ENCODE assay signal across 9 mouse cellular contexts in genomic region chr1:72583906-72584305, GRCm38 (mm10). TPM values are rescaled to one million over a fixed set of nuclear protein-coding genes. Genes with fewer than 3 reads are reported as not detected.
DNase-seq lines count a peak whose midpoint lies in the region; ATAC-seq lines count a peak whose summit lies in the region.
"Had no signal": no experiment of that assay in that cellular context is flagged by ENCODE, and none has a peak within 500 bp of the region (broad histone marks: within the 10 kb centered on the region; RNA-seq: fewer than 3 reads in every experiment).

No protein-coding gene starts in this region.

- no peaks in the 10 kb centered on the region for H3K9me3 ChIP-seq in heart, embryonic 14.5 days (ENCODE audit: control insufficient read depth, low read length)
- no peaks in the 10 kb centered on the region for H3K9me3 ChIP-seq in hindbrain, embryonic 11.5 days (ENCODE audit: control insufficient read depth, low read length)
- no peaks in the 10 kb centered on the region for H3K9me3 ChIP-seq in midbrain, embryonic 11.5 days (ENCODE audit: control insufficient read depth, low read length)

- WGBS in heart, embryonic 14.5 days: 77% methylated on average over 4 of the region's 4 CpGs
- 75% methylated on average over 4 of the region's 4 CpGs for WGBS in hindbrain, embryonic 11.5 days
- 86% methylated on average over 4 of the region's 4 CpGs for WGBS in midbrain, embryonic 11.5 days

- H3K4me2 ChIP-seq in heart, embryonic 14.5 days (ENCODE audit: low read length): peak overlapping the region; percentile 78
- peak overlapping the region; percentile 49 for H3K4me2 ChIP-seq in hindbrain, embryonic 11.5 days (replicated peaks; ENCODE audit: low read depth, low read length)
- H3K4me2 ChIP-seq in midbrain, embryonic 11.5 days: peak overlapping the region; percentile 45

- peaks cover 34% of the 10 kb centered on the region for H3K36me3 ChIP-seq in heart, embryonic 14.5 days (ENCODE audit: control insufficient read depth, insufficient read depth, low read length)
- H3K36me3 ChIP-seq in hindbrain, embryonic 11.5 days (ENCODE audit: control insufficient read depth, insufficient read depth, low read length): peaks cover 4% of the 10 kb centered on the region; the same call in 1 of the 2 replicates
- peaks cover 7% of the 10 kb centered on the region; the same call in 1 of the 2 replicates for H3K36me3 ChIP-seq in midbrain, embryonic 11.5 days (ENCODE audit: control insufficient read depth, insufficient read depth, low read length)

- ATAC-seq in heart, embryonic 14.5 days (ENCODE audit: insufficient number of reproducible peaks, insufficient read depth, low FRiP score, low read depth): no peak
- no peak for ATAC-seq in hindbrain, embryonic 11.5 days (ENCODE audit: low FRiP score)
- no peak for ATAC-seq in midbrain, embryonic 11.5 days (ENCODE audit: low FRiP score)

- H3K4me1 ChIP-seq in heart, embryonic 14.5 days (ENCODE audit: control insufficient read depth in 2 of 2, insufficient read depth in 2 of 2, low read length in 2 of 2): peaks cover 3 to 10% of the 10 kb centered on the region in 2 experiments; a peak in 2 of 4 replicates
- no peaks in the 10 kb centered on the region for H3K4me1 ChIP-seq in hindbrain, embryonic 11.5 days (replicated peaks; ENCODE audit: control insufficient read depth, insufficient read depth, low read length)
- peaks cover 4% of the 10 kb centered on the region for H3K4me1 ChIP-seq in midbrain, embryonic 11.5 days (ENCODE audit: control insufficient read depth, insufficient read depth, low read length)

- intact Hi-C loops in heart, postnatal 36 days (cut with DNase I): loop anchor here (5.0 to 10.0 kb wide), 2 partner anchors 128 to 339 kb away; partner anchors contain the start of gene Rpl37a

- H3K27me3 ChIP-seq in heart, embryonic 14.5 days (ENCODE audit: control insufficient read depth, insufficient read depth, low read length): no peaks in the 10 kb centered on the region
- H3K27me3 ChIP-seq in hindbrain, embryonic 11.5 days (ENCODE audit: control insufficient read depth, insufficient read depth, low read length): no peaks in the 10 kb centered on the region
- no peaks in the 10 kb centered on the region for H3K27me3 ChIP-seq in midbrain, embryonic 11.5 days (ENCODE audit: control insufficient read depth, insufficient read depth, low read length)
- H3K27me3 ChIP-seq: Patski had no signal

- H3K27ac ChIP-seq in heart, embryonic 14.5 days (replicated peaks in 1 of 2; ENCODE audit: control insufficient read depth in 1 of 2, insufficient read depth in 1 of 2, low read depth in 2 of 2, low read length in 2 of 2): no peak overlapping the region; a peak in 1 of 4 replicates
- H3K27ac ChIP-seq in hindbrain, embryonic 11.5 days (ENCODE audit: low read depth, low read length): no peak overlapping the region
- H3K27ac ChIP-seq in midbrain, embryonic 11.5 days (ENCODE audit: low read depth, low read length): no peak overlapping the region

- H3K4me3 ChIP-seq in heart, embryonic 14.5 days (ENCODE audit: control insufficient read depth in 1 of 2, insufficient read depth in 1 of 2, low read depth in 1 of 2, low read length in 2 of 2): peak overlapping the region; percentile 76 to 77; a peak in 3 of 4 replicates
- H3K4me3 ChIP-seq in hindbrain, embryonic 11.5 days (ENCODE audit: low read depth, low read length): peak overlapping the region; percentile 70
- H3K4me3 ChIP-seq in midbrain, embryonic 11.5 days (ENCODE audit: low read depth, low read length): peak overlapping the region; percentile 60

- DNase-seq in heart, postnatal 36 days: no peak
- peak; percentile 55 for DNase-seq in NIH3T3 (ENCODE audit: low read depth)
- DNase-seq in hindbrain, embryonic 11.5 days (ENCODE audit: low spot score): no peak
- DNase-seq in midbrain, embryonic 11.5 days (ENCODE audit: low spot score, missing footprints): no peak
- DNase-seq in embryo, embryonic 10.5 days (ENCODE audit: low spot score): no peak
- no peak for DNase-seq in spleen, postnatal 10 days (ENCODE audit: low spot score in 2 of 2)
- no peak for DNase-seq in urinary bladder, postnatal 14 days (ENCODE audit: low spot score)

- peak overlapping the region; percentile 79 for H3K9ac ChIP-seq in heart, embryonic 14.5 days (ENCODE audit: low read length)
- peak overlapping the region; percentile 72 for H3K9ac ChIP-seq in hindbrain, embryonic 11.5 days (ENCODE audit: low read depth, low read length)
- peak overlapping the region; percentile 71 for H3K9ac ChIP-seq in midbrain, embryonic 11.5 days (ENCODE audit: low read length)

RNA-seq across cellular contexts. Expression of gene Smarcal1, which starts 0.9 kb away (rescaled TPM):
- 17.0 and 18.8 TPM in 2 replicates for polyA plus RNA-seq in heart, embryonic 14.5 days (2014; fragmentation: Nextera tagmentation; extraction: Ambion mirVana)
- total RNA-seq in heart, postnatal 36 days (2021): 10 to 100 TPM; 24.2 to 26.8 TPM
- polyA plus RNA-seq in hindbrain, embryonic 11.5 days (2014; fragmentation: Nextera tagmentation; extraction: Ambion mirVana): 32.1 and 33.6 TPM in 2 replicates
- 30.9 and 33.4 TPM in 2 replicates for polyA plus RNA-seq in midbrain, embryonic 11.5 days (2014; fragmentation: Nextera tagmentation; extraction: Ambion mirVana)

RNA-seq across cellular contexts. Expression of gene March4, which starts 47.2 kb away (rescaled TPM):
- polyA plus RNA-seq in heart, embryonic 14.5 days (2014; fragmentation: Nextera tagmentation; extraction: Ambion mirVana): 0.05 TPM in 1 of 2 replicates, not detected in the other
- total RNA-seq in heart, postnatal 36 days (2021): not detected
- 1.1 and 1.5 TPM in 2 replicates for polyA plus RNA-seq in hindbrain, embryonic 11.5 days (2014; fragmentation: Nextera tagmentation; extraction: Ambion mirVana)
- polyA plus RNA-seq in midbrain, embryonic 11.5 days (2014; fragmentation: Nextera tagmentation; extraction: Ambion mirVana): 0.79 and 0.92 TPM in 2 replicates
